19 mouse cellular contexts compared by ENCODE assay signal in genomic region chr16:14476701-14477400, GRCm38 (mm10).
DNase-seq lines count a peak whose midpoint lies in the region; ATAC-seq lines count a peak whose summit lies in the region.
"Had no signal": no experiment of that assay in that cellular context is flagged by ENCODE, and none has a peak within 500 bp of the region (broad histone marks: within the 10 kb centered on the region; RNA-seq: fewer than 3 reads in every experiment).

No protein-coding gene starts in this region.

- H3K27ac ChIP-seq in heart, embryonic 10.5 days = no peak overlapping the region
- H3K27ac ChIP-seq: embryonic facial prominence, embryonic 15.5 days; heart, embryonic 13.5 days; hindbrain, embryonic 13.5 days; hindbrain, postnatal 0 days had no signal

- H3K27me3 ChIP-seq in heart, embryonic 10.5 days (ENCODE audit: insufficient read depth, poor library complexity, severe bottlenecking) = no peaks in the 10 kb centered on the region
- H3K27me3 ChIP-seq: embryonic facial prominence, embryonic 15.5 days; hindbrain, embryonic 13.5 days had no signal

- no peaks in the 10 kb centered on the region for H3K4me1 ChIP-seq in heart, embryonic 10.5 days
- H3K4me1 ChIP-seq: embryonic facial prominence, embryonic 15.5 days; heart, embryonic 13.5 days; hindbrain, embryonic 13.5 days had no signal

- peak; percentile 55 for ATAC-seq in megakaryocyte, adult 5-6 weeks (ENCODE audit: poor library complexity, severe bottlenecking)
- no peak for ATAC-seq in cerebellum, adult (ENCODE audit: insufficient number of reproducible peaks, low FRiP score, low TSS enrichment)
- ATAC-seq: CD4-positive, CD25-positive, alpha-beta regulatory T cell, adult 4 months; forebrain, embryonic 16.5 days; hindbrain, postnatal 0 days had no signal

- 0 out of 2 replicates have a peak, but pooled peaks cover 2% of the 10 kb centered on the region for H3K36me3 ChIP-seq in heart, embryonic 10.5 days

- intact Hi-C loops in heart, postnatal 36 days (cut with DNase I) = no loop called here

- DNase-seq in heart, embryonic 10.5 days (ENCODE audit: low spot score) = peak; percentile 70
- DNase-seq in heart, postnatal 36 days = no peak
- peak; percentile 33 for DNase-seq in testis, postnatal 10 days (ENCODE audit: low spot score)
- no peak for DNase-seq in testis, postnatal 14 days (ENCODE audit: low spot score)
- no peak for DNase-seq in cerebellum, adult 11 months
- DNase-seq: adrenal gland, postnatal 10 days; cerebellum, adult 18-20 months; cerebellum, postnatal 10 days; embryo, embryonic 11 days; gastrocnemius, postnatal 10 days had no signal

- 84% methylated on average over 9 of the region's 9 CpGs for WGBS in heart, embryonic 10.5 days

- no peaks in the 10 kb centered on the region for H3K9me3 ChIP-seq in heart, embryonic 10.5 days
- H3K9me3 ChIP-seq: embryonic facial prominence, embryonic 15.5 days; heart, embryonic 13.5 days; hindbrain, embryonic 13.5 days had no signal

- H3K4me3 ChIP-seq in heart, embryonic 10.5 days = no peak overlapping the region
- H3K4me3 ChIP-seq: embryonic facial prominence, embryonic 15.5 days; erythroblast, embryonic 14.5 days; heart, embryonic 13.5 days; hindbrain, embryonic 13.5 days had no signal

Comparison
In these comparisons a context has a peak if more than half of its experiments do, and no peak if none do; other contexts are left out.
1. DNase-seq: peak in heart, embryonic 10.5 days (single experiment) and testis, postnatal 10 days (single experiment); none in heart, postnatal 36 days (0 of 2), testis, postnatal 14 days (single experiment) and cerebellum, adult 11 months (single experiment).